Mouse (Mus musculus): ENCODE measurements around the gene Nr4a1. TPM values are rescaled to one million over a fixed set of nuclear protein-coding genes. Genes with fewer than 3 reads are reported as not detected.

Gene Nr4a1
- polyA plus RNA-seq, 1 experiment from 2014 or later = 0.68 TPM

GRCm38 (mm10) chr15:101233641-101234275 is 20.3 kb upstream of the Nr4a1 start:
- no peak overlapping the region for H3K9ac ChIP-seq
- no peak for ATAC-seq (ENCODE audit: insufficient read depth)
- H3K4me3 ChIP-seq (replicated peaks) = no peak overlapping the region
- no peaks in the 10 kb centered on the region for H3K9me3 ChIP-seq (replicated peaks)
- H3K36me3 ChIP-seq (replicated peaks) = no peaks in the 10 kb centered on the region
- H3K4me2 ChIP-seq = no peak overlapping the region
- peaks cover 18% of the 10 kb centered on the region for H3K27me3 ChIP-seq
- 25% methylated on average over 11 of the region's 11 CpGs for WGBS (ENCODE audit: insufficient replicate concordance)
- H3K4me1 ChIP-seq (replicated peaks) = no peaks in the 10 kb centered on the region
- no peak overlapping the region for H3K27ac ChIP-seq (replicated peaks)

DNA sequence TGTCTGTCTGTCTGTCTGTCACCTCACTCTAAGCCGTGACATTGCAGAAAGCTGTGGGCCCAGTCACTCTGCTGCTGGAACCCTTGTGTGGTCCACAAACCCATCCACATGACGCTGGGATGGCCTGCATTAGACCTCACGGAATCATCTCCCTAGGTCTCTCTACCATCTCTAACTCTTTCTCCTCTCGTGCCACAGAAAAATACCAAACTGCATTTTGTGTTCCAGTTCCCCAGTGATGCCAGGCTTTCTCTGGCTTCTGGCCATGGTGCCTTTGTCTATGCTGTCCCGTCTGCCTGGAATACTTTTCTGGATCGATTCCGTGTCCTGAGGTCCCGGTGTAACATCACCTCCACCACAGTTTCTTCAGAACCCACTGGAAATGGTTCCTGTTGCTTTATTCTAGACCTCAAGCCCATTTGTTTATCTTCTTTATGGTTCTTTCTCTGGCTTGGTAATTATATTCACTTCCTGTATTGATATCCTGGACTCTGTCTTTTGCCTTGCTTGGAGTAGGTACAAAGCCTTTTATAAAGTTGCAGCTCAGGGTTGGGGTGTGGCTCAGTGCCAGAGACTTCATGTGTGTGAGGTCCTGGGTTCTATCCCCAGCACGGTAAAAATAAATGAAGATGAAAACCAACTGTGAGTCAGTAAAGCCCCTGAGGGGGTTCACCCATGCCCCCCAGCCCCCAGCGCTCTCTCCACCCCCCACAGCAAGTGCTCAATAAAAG is 19.3 kb upstream of the Nr4a1 start:
- Histone ChIP-seq H3K4me1 (replicated peaks) (peaks cover 3% of the 10 kb centered on the region; the same call in 1 of the 2 replicates), H3K9ac (no peak overlapping the region), H3K36me3 (replicated peaks) (no peaks in the 10 kb centered on the region), H3K27me3 (peaks cover 27% of the 10 kb centered on the region), H3K4me2 (no peak overlapping the region), H3K4me3 (replicated peaks) (no peak overlapping the region), H3K27ac (replicated peaks) (no peak overlapping the region), H3K9me3 (replicated peaks) (no peaks in the 10 kb centered on the region)
- ATAC-seq (ENCODE audit: insufficient read depth) = no peak
- WGBS (ENCODE audit: insufficient replicate concordance) = 62% methylated on average over 10 of the region's 10 CpGs

- no peaks in the 10 kb centered on the region for H3K9me3 ChIP-seq (replicated peaks)
- WGBS (ENCODE audit: insufficient replicate concordance) = 33% methylated on average over 5 of the region's 5 CpGs
- H3K27me3 ChIP-seq = peaks cover 29% of the 10 kb centered on the region
- no peak overlapping the region for H3K9ac ChIP-seq
- no peaks in the 10 kb centered on the region for H3K36me3 ChIP-seq (replicated peaks)
- H3K4me2 ChIP-seq = no peak overlapping the region
- peaks cover 3% of the 10 kb centered on the region; the same call in 1 of the 2 replicates for H3K4me1 ChIP-seq (replicated peaks)
- ATAC-seq (ENCODE audit: insufficient read depth) = no peak
- no peak overlapping the region for H3K4me3 ChIP-seq (replicated peaks)
- no peak overlapping the region for H3K27ac ChIP-seq (replicated peaks)
These were observed 18.7 kb upstream of the Nr4a1 start for GRCm38 (mm10) chr15:101235342-101235698.

- H3K4me2 ChIP-seq = no peak overlapping the region
- no peak overlapping the region for H3K27ac ChIP-seq (replicated peaks)
- 31% methylated on average over 12 of the region's 12 CpGs for WGBS (ENCODE audit: insufficient replicate concordance)
- H3K9me3 ChIP-seq (replicated peaks) = no peaks in the 10 kb centered on the region
- no peak overlapping the region for H3K4me3 ChIP-seq (replicated peaks)
- peaks cover 4% of the 10 kb centered on the region for H3K4me1 ChIP-seq (replicated peaks)
- no peaks in the 10 kb centered on the region for H3K36me3 ChIP-seq (replicated peaks)
- H3K27me3 ChIP-seq = peaks cover 29% of the 10 kb centered on the region
- no peak for ATAC-seq (ENCODE audit: insufficient read depth)
- no peak overlapping the region for H3K9ac ChIP-seq
These were observed 18.2 kb upstream of the Nr4a1 start for GRCm38 (mm10) chr15:101235728-101236327.

DNA sequence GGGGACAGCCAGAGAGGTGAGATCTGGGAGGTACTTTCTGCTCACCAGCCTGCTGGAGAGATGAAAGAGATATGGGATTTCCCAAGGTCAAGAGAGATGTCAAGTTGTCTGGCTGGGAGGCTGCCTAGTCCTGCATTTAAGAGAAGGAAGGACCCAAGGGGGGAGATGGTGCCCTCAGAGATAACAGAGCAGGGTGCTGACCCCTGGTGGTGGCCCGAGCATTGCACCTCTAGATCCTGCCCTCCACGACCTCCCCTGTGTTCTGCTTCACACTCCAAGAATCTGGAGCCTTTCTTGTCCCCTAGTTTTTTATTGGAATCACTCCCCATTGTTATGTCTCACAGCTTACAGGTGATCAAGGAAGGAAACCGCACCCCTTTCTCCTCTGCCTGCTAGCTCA is 17.2 kb upstream of the Nr4a1 start:
- no peak overlapping the region for H3K9ac ChIP-seq
- ATAC-seq (ENCODE audit: insufficient read depth) = no peak
- peaks cover 29% of the 10 kb centered on the region for H3K27me3 ChIP-seq
- 3% methylated on average over 3 of the region's 3 CpGs for WGBS (ENCODE audit: insufficient replicate concordance)
- no peak overlapping the region for H3K4me3 ChIP-seq (replicated peaks)
- no peaks in the 10 kb centered on the region for H3K36me3 ChIP-seq (replicated peaks)
- no peak overlapping the region for H3K4me2 ChIP-seq
- H3K4me1 ChIP-seq (replicated peaks) = peaks cover 10% of the 10 kb centered on the region
- no peak overlapping the region for H3K27ac ChIP-seq (replicated peaks)
- H3K9me3 ChIP-seq (replicated peaks) = no peaks in the 10 kb centered on the region

GRCm38 (mm10) chr15:101238885-101239511 is 15.1 kb upstream of the Nr4a1 start:
- Histone ChIP-seq H3K4me2 (peak overlapping the region; percentile 18; the same call in 1 of the 2 replicates), H3K9me3 (replicated peaks) (no peaks in the 10 kb centered on the region), H3K27ac (replicated peaks) (no peak overlapping the region), H3K9ac (no peak overlapping the region), H3K4me3 (replicated peaks) (no peak overlapping the region), H3K36me3 (replicated peaks) (no peaks in the 10 kb centered on the region), H3K27me3 (peaks cover 29% of the 10 kb centered on the region), H3K4me1 (replicated peaks) (peaks cover 11% of the 10 kb centered on the region)
- WGBS (ENCODE audit: insufficient replicate concordance) = 9% methylated on average over 28 of the region's 28 CpGs
- ATAC-seq (ENCODE audit: insufficient read depth) = no peak

DNA sequence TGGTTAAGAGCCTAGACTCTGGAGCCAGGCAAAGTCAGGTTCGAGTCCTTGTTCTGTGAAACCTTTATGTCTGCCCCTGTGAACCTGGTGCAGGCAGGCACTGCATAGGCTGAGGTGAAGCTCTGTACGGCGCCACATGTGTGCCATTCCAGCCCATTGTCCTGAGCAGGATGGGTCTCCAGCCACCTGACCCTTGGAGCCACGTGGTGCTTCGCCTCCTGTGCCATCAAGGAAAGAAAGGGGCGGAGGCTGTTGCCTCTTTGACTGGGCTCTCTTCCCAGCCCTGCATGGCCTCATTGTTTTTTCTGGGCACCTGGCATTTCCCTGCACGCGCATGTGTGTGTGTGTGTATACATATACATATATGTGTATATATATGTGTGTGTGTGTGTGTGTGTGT is 14.2 kb upstream of the Nr4a1 start:
- no peak for ATAC-seq (ENCODE audit: insufficient read depth)
- 64% methylated on average over 8 of the region's 8 CpGs for WGBS (ENCODE audit: insufficient replicate concordance)

DNA sequence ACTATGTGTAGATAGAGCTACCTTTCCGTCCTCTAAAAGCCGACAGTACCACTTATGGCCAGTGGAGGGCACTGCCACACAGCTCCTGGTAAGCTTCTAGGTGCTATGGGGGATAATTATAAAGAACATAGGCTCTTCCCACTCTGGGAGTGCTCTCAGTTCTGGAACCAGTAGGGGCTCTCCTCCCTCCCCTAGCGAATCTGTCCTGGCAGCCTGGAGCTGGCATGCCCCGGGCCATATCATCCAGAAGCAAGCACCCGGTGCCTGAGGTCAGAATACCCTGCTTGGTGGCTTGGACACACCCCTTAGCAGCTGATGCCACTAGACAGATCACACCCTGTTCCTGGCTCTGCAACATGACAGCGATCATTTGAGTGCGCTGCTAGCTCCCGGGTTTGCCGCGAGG is 13.3 kb upstream of the Nr4a1 start:
- no peaks in the 10 kb centered on the region for H3K36me3 ChIP-seq (replicated peaks)
- H3K27ac ChIP-seq (replicated peaks) = no peak overlapping the region
- 5% methylated on average over 10 of the region's 10 CpGs for WGBS (ENCODE audit: insufficient replicate concordance)
- peak; percentile 54 for ATAC-seq (ENCODE audit: insufficient read depth)
- peak overlapping the region; percentile 5; the same call in 1 of the 2 replicates for H3K4me3 ChIP-seq (replicated peaks)
- peaks cover 26% of the 10 kb centered on the region for H3K27me3 ChIP-seq
- H3K9ac ChIP-seq = no peak overlapping the region; the same call in 1 of the 2 replicates
- no peaks in the 10 kb centered on the region for H3K9me3 ChIP-seq (replicated peaks)
- H3K4me1 ChIP-seq (replicated peaks) = peaks cover 20% of the 10 kb centered on the region
- H3K4me2 ChIP-seq = peak overlapping the region; percentile 48

More for the DNA sequence above, 14.2 kb upstream of the Nr4a1 start:
- peaks cover 15% of the 10 kb centered on the region for H3K4me1 ChIP-seq (replicated peaks)
- no peak overlapping the region for H3K9ac ChIP-seq
- no peaks in the 10 kb centered on the region for H3K36me3 ChIP-seq (replicated peaks)
- H3K4me3 ChIP-seq (replicated peaks) = no peak overlapping the region
- peaks cover 29% of the 10 kb centered on the region for H3K27me3 ChIP-seq
- H3K9me3 ChIP-seq (replicated peaks) = no peaks in the 10 kb centered on the region
- H3K27ac ChIP-seq (replicated peaks) = no peak overlapping the region
- no peak overlapping the region for H3K4me2 ChIP-seq

DNA sequence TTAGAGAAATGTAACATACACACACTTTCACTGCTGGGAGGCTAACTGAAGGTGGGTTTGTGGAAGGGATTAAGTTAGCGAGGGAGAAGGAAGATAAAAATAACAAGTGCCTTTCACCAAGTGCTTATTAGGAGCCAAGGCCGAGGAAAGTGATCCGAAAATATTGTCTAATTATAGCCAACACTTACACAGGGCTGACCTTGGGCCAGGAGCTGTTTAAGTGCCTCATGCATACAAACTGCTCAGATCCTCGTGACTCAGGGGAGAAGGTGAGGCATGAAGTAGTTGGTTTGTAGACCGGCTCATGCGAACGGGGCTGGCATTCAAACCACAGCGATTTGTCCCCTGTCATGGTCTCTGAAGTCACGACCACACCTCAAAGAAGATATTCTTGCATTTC is 12.8 kb upstream of the Nr4a1 start:
- Histone ChIP-seq H3K9me3 (replicated peaks) (no peaks in the 10 kb centered on the region), H3K4me1 (replicated peaks) (peaks cover 24% of the 10 kb centered on the region), H3K27me3 (peaks cover 26% of the 10 kb centered on the region), H3K27ac (replicated peaks) (no peak overlapping the region), H3K4me3 (replicated peaks) (no peak overlapping the region), H3K9ac (no peak overlapping the region; the same call in 1 of the 2 replicates), H3K4me2 (peak overlapping the region; percentile 48), H3K36me3 (replicated peaks) (no peaks in the 10 kb centered on the region)
- WGBS (ENCODE audit: insufficient replicate concordance) = 36% methylated on average over 9 of the region's 9 CpGs
- ATAC-seq (ENCODE audit: insufficient read depth) = no peak

- Histone ChIP-seq H3K27me3 (peaks cover 26% of the 10 kb centered on the region), H3K4me1 (replicated peaks) (peaks cover 30% of the 10 kb centered on the region), H3K9ac (no peak overlapping the region), H3K4me2 (no peak overlapping the region), H3K4me3 (replicated peaks) (no peak overlapping the region), H3K36me3 (replicated peaks) (no peaks in the 10 kb centered on the region), H3K27ac (replicated peaks) (no peak overlapping the region), H3K9me3 (replicated peaks) (no peaks in the 10 kb centered on the region)
- 59% methylated on average over 9 of the region's 9 CpGs for WGBS (ENCODE audit: insufficient replicate concordance)
- no peak for ATAC-seq (ENCODE audit: insufficient read depth)
These were observed 12.2 kb upstream of the Nr4a1 start for GRCm38 (mm10) chr15:101241853-101242252.

GRCm38 (mm10) chr15:101242645-101243044 is 11.4 kb upstream of the Nr4a1 start:
- Histone ChIP-seq H3K4me2 (no peak overlapping the region), H3K4me1 (replicated peaks) (peaks cover 36% of the 10 kb centered on the region), H3K27me3 (peaks cover 20% of the 10 kb centered on the region), H3K9ac (no peak overlapping the region), H3K36me3 (replicated peaks) (no peaks in the 10 kb centered on the region), H3K9me3 (replicated peaks) (no peaks in the 10 kb centered on the region), H3K4me3 (replicated peaks) (no peak overlapping the region), H3K27ac (replicated peaks) (no peak overlapping the region)
- no peak for ATAC-seq (ENCODE audit: insufficient read depth)
- 44% methylated on average over 8 of the region's 8 CpGs for WGBS (ENCODE audit: insufficient replicate concordance)

All from liver, embryonic 15.5 days (tissue).